Comparison of ENCODE assay signal across 27 mouse cellular contexts in genomic region chrX:162052534-162052933, GRCm38 (mm10).
"Had no signal": no experiment of that assay in that cellular context is flagged by ENCODE, and none has a peak within 500 bp of the region (broad histone marks: within the 10 kb centered on the region; RNA-seq: fewer than 3 reads in every experiment).

No protein-coding gene starts in this region.

- H3K9me3 ChIP-seq: embryonic facial prominence, embryonic 10.5 days; embryonic facial prominence, embryonic 12.5 days; embryonic facial prominence, embryonic 13.5 days; embryonic facial prominence, embryonic 15.5 days; forebrain, embryonic 10.5 days; forebrain, embryonic 12.5 days; forebrain, embryonic 13.5 days; forebrain, embryonic 15.5 days; heart, embryonic 10.5 days had no signal

- H3K27me3 ChIP-seq: embryonic facial prominence, embryonic 15.5 days had no signal

- H3K9ac ChIP-seq: embryonic facial prominence, embryonic 12.5 days; embryonic facial prominence, embryonic 13.5 days; embryonic facial prominence, embryonic 15.5 days; forebrain, embryonic 12.5 days; forebrain, embryonic 13.5 days; forebrain, embryonic 15.5 days; forebrain, postnatal 0 days had no signal

- DNase-seq: cerebellum, adult 9-11 months; cerebellum, postnatal 10 days; cerebellum, postnatal 14 days; cerebellum, postnatal 25 days; cerebellum, postnatal 36 days; embryo, embryonic 11 days; forebrain, postnatal 0 days; gastrocnemius, adult 2 months; gastrocnemius, postnatal 10 days; gastrocnemius, postnatal 14 days; gastrocnemius, postnatal 25 days; gastrocnemius, postnatal 36 days; heart, adult 11 months; heart, adult 18-20 months; heart, adult 2 months had no signal

- H3K4me1 ChIP-seq: embryonic facial prominence, embryonic 12.5 days; embryonic facial prominence, embryonic 13.5 days; embryonic facial prominence, embryonic 15.5 days; forebrain, embryonic 12.5 days; forebrain, embryonic 13.5 days; forebrain, embryonic 15.5 days; heart, embryonic 10.5 days had no signal

- H3K36me3 ChIP-seq: embryonic facial prominence, embryonic 10.5 days; embryonic facial prominence, embryonic 12.5 days; embryonic facial prominence, embryonic 13.5 days; embryonic facial prominence, embryonic 15.5 days; forebrain, embryonic 10.5 days; forebrain, embryonic 12.5 days; forebrain, embryonic 15.5 days; heart, embryonic 10.5 days had no signal

- ATAC-seq: forebrain, embryonic 13.5 days; forebrain, embryonic 14.5 days; forebrain, embryonic 15.5 days; forebrain, embryonic 16.5 days; forebrain, postnatal 0 days had no signal

- H3K4me3 ChIP-seq: embryonic facial prominence, embryonic 10.5 days; embryonic facial prominence, embryonic 12.5 days; embryonic facial prominence, embryonic 13.5 days; embryonic facial prominence, embryonic 15.5 days; erythroblast, embryonic 14.5 days; forebrain, embryonic 10.5 days; forebrain, embryonic 12.5 days; forebrain, embryonic 13.5 days; forebrain, embryonic 15.5 days; gastrocnemius, adult 2 months; heart, adult 2 months; heart, embryonic 10.5 days had no signal

- H3K27ac ChIP-seq: embryonic facial prominence, embryonic 10.5 days; embryonic facial prominence, embryonic 12.5 days; embryonic facial prominence, embryonic 13.5 days; embryonic facial prominence, embryonic 15.5 days; forebrain, embryonic 10.5 days; forebrain, embryonic 12.5 days; forebrain, embryonic 13.5 days; forebrain, embryonic 15.5 days; gastrocnemius, adult 2 months; heart, adult 2 months; heart, embryonic 10.5 days had no signal

- H3K4me2 ChIP-seq: embryonic facial prominence, embryonic 12.5 days; embryonic facial prominence, embryonic 13.5 days; embryonic facial prominence, embryonic 15.5 days; forebrain, embryonic 12.5 days; forebrain, embryonic 13.5 days; forebrain, embryonic 15.5 days had no signal
